Mouse (Mus musculus): ENCODE data around the gene 1110004F10Rik.

1110004F10Rik gene

DNA sequence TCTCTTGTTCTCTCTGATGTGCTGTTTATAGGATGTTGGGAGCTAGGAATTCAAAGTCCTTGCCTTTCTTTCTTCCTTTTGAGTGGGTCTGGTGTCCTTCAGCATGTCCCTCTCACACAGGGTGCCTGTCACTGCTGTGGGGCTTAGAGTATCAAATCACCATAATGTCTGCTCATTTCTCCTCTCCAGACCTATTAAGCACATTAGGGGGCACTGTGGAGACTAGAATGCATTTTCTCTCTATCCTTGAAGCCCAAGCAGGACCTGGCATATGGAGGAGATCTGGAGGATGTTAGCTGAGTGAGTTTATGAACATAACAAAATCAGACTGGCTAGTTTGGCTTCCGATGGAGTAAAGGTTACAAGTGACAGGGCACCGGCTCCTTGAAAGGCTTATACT, 107.9 kb downstream of the 1110004F10Rik start:
- DNase-seq (ENCODE audit: low spot score): no peak

DNA sequence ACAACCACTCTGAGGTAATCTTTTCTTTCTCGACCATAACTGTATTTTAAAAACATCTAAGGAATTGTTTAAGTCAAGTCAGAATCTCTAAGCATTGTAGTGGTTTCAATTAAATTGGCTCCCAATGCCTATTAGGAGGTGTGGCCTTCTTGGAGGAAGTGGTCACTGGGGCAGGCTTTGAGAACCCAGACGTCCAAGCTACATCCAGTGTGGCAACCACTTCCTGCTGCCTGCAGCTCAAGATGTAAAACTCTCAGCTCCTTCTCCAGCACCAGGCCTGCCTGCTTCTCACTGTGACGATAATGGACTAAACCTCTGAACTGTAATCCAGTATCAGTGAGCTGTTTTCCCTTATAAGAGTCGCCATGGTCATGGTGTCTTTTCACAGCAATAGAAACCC, 110.4 kb downstream of the 1110004F10Rik start:
- no peak for DNase-seq (ENCODE audit: low spot score)

DNA sequence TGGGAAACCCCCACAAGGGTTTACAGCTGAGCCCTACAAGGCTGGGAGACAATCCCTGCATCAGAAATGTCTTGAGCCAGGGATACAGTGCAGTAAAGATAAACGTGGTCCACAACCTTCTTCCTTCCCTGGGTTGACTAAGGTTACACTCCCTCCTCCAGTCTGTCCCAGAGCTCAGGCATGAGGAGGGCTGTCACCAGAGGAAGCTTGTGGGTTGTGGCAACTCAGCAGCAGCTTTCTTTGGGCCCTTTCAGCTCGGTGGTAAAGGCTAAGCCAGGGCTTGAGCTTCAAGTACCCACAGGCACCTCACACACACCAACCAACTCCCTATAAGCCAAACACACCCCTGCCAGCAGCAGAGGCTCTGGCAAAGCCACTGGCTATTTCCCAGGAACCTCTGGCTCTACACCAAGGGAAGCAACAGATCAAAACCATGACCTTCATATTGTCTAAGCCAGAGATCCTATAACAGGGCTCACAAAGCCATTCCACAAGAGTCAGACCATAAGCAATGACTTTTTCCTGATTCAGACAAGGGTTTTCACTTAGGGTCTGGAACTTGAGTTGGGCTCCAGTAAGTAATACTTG, 114.7 kb downstream of the 1110004F10Rik start:
- DNase-seq (ENCODE audit: low spot score): no peak

Measured in lung, postnatal 25 days (tissue).